Mouse (Mus musculus) thymus, adult 2 months (tissue): ENCODE measurements around the gene Olfr145.

Source experiments
- CTCF ChIP-seq: fragments of 200-500 bp; IDR thresholded peaks from 2 replicates; pipeline ENCODE4 v1.5.1; 2012; ENCODE audit warnings: mild to moderate bottlenecking, control low read depth, low read length, moderate library complexity, borderline replicate concordance; ENCODE audit not compliant: control insufficient read depth, poor library complexity, insufficient read depth; ENCODE audit errors: extremely low read depth
- POLR2A ChIP-seq: fragments of 200-500 bp; IDR thresholded peaks from 2 replicates; pipeline ENCODE4 v1.6.1; 2012; ENCODE audit warnings: mild to moderate bottlenecking, low read length, control low read depth, moderate library complexity; ENCODE audit not compliant: control insufficient read depth, poor library complexity, insufficient read depth; ENCODE audit errors: extremely low read depth

GRCm38 (mm10) chr9:37918018-37918417 is 21.5 kb downstream of the Olfr145 start:
- no peak for TF ChIP-seq CTCF
- no peak for TF ChIP-seq POLR2A
